11 mouse cellular contexts compared by ENCODE assay signal in genomic region chr17:79442507-79443115, GRCm38 (mm10).
DNase-seq lines count a peak whose midpoint lies in the region; ATAC-seq and TF ChIP-seq lines count a peak whose summit lies in the region.
"Had no signal": no experiment of that assay in that cellular context is flagged by ENCODE, and none has a peak within 500 bp of the region (broad histone marks: within the 10 kb centered on the region; RNA-seq: fewer than 3 reads in every experiment).

No protein-coding gene starts in this region.

- no peak for TF ChIP-seq POLR2A in lung, adult 2 months (IDR thresholded peaks at IDR 0.05; ENCODE audit: borderline replicate concordance, extremely low read depth, low read depth, low read length)

- ATAC-seq in Patski: peak; percentile 79
- peak; percentile 12 to 56; a peak in 2 of 4 replicates for ATAC-seq in hematopoietic stem cell, adult 5-6 weeks (replicated peaks in 1 of 2; ENCODE audit: insufficient read depth in 1 of 2, low FRiP score in 2 of 2, low TSS enrichment in 1 of 2, low read depth in 1 of 2, poor library complexity in 2 of 2, severe bottlenecking in 2 of 2)
- ATAC-seq in monocyte, adult 5-6 weeks (replicated peaks; ENCODE audit: insufficient number of reproducible peaks, low FRiP score, low TSS enrichment, poor library complexity, severe bottlenecking): peak; percentile 74

- CTCF ChIA-PET in Patski (lab: Charles Lee): interaction anchor here (0.9 to 1.0 kb wide), 2 partner anchors 8 to 19 kb away, joined by 3 read pairs; no protein-coding TSS in a partner anchor

- H3K4me1 ChIP-seq in lung, adult 2 months (ENCODE audit: control insufficient read depth, insufficient read depth, low read length): no peaks in the 10 kb centered on the region
- H3K4me1 ChIP-seq: forebrain, embryonic 12.5 days; heart, embryonic 15.5 days had no signal

- 59% methylated on average over 3 of the region's 3 CpGs for WGBS in lung, adult 2 months

- in situ Hi-C loops in Patski (cut with MboI; ENCODE audit: low pct_unique_long_range_greater_than_20kb): no loop called here

- no peak for TF ChIP-seq CTCF in lung, adult 2 months (IDR thresholded peaks at IDR 0.05; ENCODE audit: insufficient read depth, low read length)
- no peak for TF ChIP-seq CTCF in Patski (IDR thresholded peaks at IDR 0.05)

- H3K4me3 ChIP-seq in lung, adult 2 months (replicated peaks; ENCODE audit: extremely low read depth, low read depth, low read length): no peak overlapping the region
- H3K4me3 ChIP-seq: forebrain, embryonic 12.5 days; heart, embryonic 15.5 days had no signal

- no peaks in the 10 kb centered on the region for H3K27me3 ChIP-seq in Patski
- H3K27me3 ChIP-seq: forebrain, embryonic 12.5 days; heart, embryonic 15.5 days had no signal

- POLR2A ChIA-PET in Patski (lab: Charles Lee): no interaction called here

- peak; percentile 48 to 52 for DNase-seq in lung, adult 18-20 months
- DNase-seq in lung, adult 2 months: no peak
- peak; percentile 89 for DNase-seq in Patski (ENCODE audit: low read depth, low spot score)
- no peak for DNase-seq in right cerebral cortex, postnatal 14 days
- DNase-seq in layer of hippocampus, postnatal 25 days (ENCODE audit: extremely low spot score in 1 of 2, low spot score in 1 of 2): no peak
- no peak for DNase-seq in c-Kit-positive CD71-positive TER-119-positive erythroid progenitor cells, embryonic 14.5 days (ENCODE audit: low spot score)
- DNase-seq: gastrocnemius, postnatal 14 days had no signal

Comparison
In these comparisons a context has a peak if more than half of its experiments do, and no peak if none do; other contexts are left out.
1. DNase-seq: peak in lung, adult 18-20 months (2 of 2) and Patski (single experiment); none in lung, adult 2 months (single experiment), right cerebral cortex, postnatal 14 days (single experiment), layer of hippocampus, postnatal 25 days (0 of 2) and c-Kit-positive CD71-positive TER-119-positive erythroid progenitor cells, embryonic 14.5 days (single experiment).
2. Peak in every context shown above with its lines, with median percentiles within 50 percentile points of each other: ATAC-seq.